Mouse (Mus musculus) adrenal gland, postnatal 25 days (tissue): ENCODE results near the gene Arfip1. TPM values are rescaled to one million over a fixed set of nuclear protein-coding genes. Genes with fewer than 3 reads are reported as not detected.

Experiments used
- DNase-seq: peaks from one replicate; pipeline ENCODE4 v3.0.0; 2021; ENCODE audit warnings: mixed read lengths
- total RNA-seq: library from RNA; stranded (reverse); gene quantifications from 2 replicates; pipeline ENCODE4 v1.2.3, GENCODE M21; 2021

Gene Arfip1
- total RNA-seq, 1 experiment from 2014 or later: 58.0 TPM

DNA sequence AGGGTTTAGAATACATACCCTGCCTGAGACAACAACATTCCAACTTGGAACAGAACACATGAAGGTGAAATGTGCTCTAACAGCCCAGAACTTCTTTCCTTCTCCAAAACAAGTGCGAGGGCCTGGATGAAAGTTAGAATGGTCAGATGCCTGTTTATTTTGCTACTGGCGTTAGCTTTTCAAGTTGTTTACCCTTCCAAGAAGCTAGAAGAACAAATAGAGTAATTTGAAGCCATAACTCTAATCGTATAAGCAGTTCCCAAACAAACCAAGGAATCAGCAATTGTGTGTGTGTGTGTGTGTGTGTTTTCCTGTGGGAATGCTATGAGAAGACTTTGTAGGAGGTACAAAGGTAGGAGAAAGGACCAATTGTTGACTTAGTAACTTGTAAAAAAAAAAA, 97.5 kb downstream of the Arfip1 start:
- DNase-seq: no peak

DNA sequence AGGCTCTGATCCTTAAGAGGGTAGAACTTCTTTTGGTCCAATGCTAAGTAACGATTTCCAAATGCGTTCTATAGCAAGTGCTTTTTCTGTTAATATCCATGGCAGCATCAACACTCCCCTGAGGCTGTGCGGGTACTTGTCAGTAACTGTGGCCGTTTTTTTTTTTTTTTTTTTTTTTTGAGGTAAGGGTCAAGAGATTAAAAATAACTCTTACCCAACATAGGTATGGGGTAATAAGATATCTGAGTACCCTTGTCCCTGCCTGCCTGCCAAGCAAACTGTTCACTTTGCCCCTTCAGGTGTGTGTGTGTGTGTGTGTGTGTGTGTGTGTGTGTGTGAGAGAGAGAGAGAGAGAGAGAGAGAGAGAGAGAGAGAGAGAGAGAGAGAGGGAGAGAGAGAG, 98.1 kb downstream of the Arfip1 start:
- DNase-seq: no peak

DNA sequence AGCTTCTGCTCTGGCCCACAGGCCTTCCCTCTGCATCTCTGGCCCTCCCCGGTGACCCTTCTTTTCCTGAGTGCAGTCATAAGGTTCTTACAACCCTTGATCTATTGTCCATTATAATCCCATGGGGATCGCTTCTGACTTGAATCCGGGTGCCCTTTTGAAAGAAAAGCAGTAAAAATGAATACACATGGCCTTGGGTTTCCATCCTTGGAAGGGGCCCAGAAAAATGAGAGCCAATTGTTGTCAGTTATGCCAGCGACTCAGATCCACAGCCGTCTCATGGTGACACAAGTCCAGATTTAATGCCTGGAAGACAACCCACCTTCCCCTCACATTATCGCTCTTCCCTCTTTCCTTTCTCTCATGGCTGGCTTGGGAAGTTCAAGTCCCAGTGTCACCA, 100.3 kb downstream of the Arfip1 start:
- DNase-seq: peak; percentile 43

DNA sequence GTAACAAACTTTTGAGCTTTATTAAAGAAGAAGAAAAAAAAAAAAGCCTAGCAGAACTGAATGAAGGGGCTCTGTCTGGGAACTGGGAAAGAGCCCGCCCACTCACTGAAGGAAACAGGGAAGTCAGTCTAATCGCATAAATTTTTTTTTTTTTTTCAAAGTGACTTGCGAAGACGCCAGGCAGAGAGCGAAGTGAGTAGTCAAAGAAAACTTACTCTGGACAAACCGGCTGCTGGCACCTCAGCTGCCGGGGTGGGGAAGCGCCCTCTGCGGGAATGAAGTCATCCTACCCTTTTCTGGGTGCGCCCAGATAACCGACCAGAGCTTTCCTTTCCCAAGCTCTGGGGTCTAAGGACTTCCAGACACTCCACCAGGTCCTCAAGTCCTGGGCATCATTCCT, 101.3 kb downstream of the Arfip1 start:
- peak; percentile 58 for DNase-seq

DNA sequence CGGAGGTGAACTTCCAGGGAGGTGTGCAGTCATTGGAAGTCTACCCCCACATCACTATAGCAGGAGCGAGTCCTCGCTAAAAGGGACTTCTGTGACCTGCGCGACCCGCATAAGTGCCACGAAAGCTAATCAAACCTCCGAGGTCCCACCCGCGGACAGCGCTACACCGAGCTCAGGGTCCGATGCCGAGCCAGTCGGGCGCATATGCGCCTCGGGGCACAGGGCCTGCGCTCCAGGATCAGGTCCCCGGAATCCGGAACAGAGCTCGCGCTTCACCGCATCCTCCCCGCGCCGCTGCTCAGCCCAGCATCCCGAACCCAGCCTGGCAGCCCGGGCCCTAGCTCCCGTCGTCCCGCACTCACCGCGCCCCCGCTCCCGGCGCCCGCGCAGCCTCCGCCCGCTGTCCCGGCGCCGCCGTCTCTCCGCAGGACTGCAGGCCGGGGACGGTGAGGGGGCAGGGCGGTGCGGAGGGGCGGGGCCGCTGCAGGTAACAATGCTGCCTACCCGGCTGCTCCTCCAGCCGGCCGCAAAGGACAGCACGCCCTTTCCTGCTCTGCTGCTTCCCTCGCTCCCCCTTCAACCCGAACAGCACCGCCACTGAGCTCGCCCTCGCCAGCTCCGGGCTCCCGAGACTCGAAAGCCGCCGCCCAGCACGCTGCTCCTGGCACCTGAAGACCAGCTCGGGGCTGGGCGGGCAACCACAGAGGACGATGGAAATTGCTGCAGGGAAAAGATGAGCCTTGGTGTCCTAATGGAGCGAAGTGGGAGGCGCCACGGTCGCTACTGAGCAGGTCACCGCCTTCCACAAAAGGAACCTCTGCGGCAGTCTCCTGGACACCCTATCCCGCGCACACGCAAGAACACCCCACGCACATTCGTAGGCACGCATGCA, 102.2 kb downstream of the Arfip1 start, which contains the start of gene Fhdc1:
Gene Fhdc1 (minus strand): TSS at position 424 of the 892 bp plus-strand sequence.
- DNase-seq: peak; percentile 69

DNA sequence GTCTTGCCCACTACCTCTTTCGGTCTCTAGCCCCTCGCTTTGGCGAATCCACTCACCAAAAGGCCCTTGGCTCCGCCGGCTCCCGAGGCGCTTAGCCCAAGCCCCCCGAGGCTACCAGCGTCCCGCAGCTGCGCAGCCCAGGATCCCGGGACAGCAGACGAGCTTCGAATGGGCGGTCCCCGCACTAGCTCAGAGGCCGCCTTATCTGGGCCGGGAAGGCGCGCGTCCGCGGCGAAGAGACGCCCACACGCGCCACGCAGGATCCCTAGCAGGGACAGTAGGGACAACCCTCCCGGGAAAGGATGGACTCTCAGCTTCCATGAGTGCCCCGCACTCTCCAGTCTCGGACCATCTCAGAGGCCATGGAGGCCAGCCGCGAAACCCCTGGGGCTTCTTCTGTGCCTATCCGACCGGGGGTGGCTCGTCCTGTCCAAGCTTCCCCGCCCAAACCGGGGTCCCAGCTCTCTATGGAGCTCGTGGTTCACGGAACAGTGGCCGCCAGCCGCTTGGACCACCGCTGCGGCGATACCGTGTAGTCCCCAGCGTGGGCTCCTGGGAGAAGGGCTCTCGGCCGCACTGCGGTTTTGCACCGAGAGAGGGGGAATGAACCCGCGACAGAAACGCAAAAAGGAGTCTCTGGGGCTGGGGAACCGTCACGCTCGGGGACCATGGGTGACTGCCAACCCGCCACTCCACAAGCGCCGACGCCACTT, 103.0 kb downstream of the Arfip1 start:
- DNase-seq: peak; percentile 75

DNA sequence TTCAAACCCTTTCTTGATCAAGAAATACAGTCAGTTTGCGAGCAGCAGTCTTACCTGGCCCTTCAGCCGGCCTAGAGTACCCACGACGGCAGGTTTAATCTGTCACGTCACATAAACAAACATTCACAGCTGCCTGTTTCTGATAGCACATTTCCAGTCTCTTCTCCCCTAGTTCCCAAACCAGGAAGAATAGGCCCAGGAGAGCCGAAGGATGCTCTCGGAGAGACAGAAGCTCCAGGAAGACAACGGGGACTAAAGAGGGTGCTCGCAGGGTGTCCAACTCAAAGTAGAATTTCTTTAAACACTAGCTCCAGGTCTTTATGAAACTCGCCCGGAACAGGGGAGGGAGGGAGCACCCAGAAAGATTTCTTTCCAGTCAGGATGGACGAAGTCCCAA, 103.5 kb downstream of the Arfip1 start:
- DNase-seq: no peak

DNA sequence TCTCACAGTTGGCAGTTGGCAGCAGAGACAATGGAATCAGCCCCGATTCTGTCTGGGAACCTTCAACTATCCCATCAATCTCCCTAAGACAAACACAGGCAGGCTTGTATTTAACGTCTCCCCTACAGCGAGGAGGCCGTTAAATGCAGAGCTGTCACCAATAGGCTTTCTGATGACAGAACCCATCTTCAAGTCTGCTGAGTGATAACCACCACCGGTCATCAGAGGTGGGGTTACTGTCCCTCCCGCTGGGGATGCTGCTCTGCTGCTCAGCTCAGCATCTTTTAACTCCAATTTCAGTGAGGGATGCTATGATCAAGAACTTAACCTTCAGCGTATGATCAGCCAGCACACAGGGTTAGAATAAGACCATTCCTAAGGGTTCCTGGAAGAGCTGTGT, 104.2 kb downstream of the Arfip1 start:
- DNase-seq: no peak

DNA sequence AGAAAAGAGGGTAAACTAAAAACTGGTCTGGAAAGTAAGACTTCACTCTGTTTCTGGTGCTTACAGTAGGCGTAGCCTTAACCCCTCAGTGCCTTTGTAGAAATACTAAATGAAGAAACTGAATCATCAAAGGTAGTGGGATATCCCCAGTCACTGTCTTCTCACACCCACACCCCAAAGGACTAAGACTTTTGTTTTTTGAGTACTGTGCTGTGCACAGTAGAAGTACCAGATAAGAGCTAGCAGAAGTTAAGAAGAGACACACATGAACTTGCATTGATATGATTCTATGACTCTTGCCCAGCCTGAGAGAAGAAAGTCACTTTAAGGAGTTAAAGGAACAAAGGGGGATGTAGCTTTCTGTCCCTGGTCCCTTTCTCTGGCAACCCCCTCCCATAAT, 104.9 kb downstream of the Arfip1 start:
- no peak for DNase-seq

DNA sequence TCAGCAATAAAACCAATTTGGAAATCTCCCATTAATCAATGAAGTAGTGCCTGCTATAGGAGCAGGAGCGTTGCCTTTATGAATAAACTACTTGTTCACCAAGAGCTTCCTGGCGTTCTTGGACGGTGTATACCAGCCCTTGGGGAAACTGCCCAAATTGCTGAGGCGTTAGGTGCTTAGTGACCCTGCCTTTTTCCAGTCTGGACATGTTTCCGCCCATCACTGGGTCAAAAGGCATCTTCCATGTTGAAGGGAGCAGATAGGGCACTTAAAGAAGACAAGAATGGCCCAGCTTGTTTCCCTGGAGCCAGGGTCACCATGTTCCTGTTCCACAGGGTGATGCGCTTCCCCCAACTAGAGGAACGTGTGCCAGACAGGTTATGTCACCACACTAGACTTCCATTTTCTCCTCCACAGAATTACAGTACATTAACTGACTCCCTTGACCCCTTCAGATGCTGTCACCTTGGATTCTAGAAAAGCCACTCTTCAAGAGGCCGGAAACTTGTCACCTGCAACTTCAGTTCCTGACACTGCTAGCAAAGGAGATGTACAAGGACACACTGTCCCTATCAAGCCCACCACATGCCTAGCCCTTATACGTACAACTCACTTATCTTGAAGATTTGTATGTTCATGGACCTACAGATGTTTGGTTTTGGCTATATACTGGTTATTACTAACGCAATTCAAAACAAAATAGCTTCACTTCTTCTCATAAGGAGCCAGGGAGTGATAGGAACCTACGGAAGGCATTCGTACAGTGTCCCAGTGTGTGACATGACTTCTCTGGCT, 107.2 kb downstream of the Arfip1 start:
- DNase-seq: no peak

DNA sequence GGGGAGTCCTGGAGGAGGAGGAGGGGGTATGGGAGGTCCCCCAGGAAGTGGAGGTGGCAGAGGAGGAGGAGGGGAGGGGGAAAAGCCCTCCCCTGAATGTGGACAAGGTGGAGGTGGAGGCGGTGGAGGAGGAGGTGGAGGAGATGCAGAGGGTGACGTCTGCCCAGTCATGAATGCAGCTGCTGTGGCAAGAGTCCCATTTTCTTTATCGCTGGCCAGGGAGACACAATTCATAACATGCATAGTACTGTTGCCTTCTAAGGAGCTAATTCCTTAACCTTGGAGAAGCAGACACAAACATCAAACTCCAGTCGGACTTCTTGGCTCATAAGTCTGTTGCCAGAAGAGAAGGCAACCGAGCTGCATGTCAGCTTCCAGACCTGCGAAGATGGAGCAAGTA, 108.0 kb downstream of the Arfip1 start:
- DNase-seq: no peak

DNA sequence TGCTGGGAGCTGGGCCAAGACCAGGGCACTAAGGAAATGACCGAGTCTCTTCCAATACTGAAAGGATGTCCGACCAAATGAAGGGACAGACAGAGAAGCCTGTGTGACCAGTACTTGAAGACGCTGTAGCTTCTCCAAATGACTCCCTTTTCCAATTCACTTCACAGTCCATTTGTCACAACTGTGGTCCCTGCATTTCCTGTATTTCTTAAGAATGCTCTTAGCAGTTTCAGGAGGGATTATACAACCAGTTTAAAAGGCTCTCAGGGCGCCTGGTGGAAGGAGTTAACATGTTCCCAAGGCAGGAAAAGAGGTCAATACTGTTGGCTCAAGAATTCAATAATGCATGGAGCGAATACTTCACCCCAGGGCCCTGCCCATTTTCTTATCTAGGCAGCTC, 109.5 kb downstream of the Arfip1 start:
- DNase-seq: no peak

DNA sequence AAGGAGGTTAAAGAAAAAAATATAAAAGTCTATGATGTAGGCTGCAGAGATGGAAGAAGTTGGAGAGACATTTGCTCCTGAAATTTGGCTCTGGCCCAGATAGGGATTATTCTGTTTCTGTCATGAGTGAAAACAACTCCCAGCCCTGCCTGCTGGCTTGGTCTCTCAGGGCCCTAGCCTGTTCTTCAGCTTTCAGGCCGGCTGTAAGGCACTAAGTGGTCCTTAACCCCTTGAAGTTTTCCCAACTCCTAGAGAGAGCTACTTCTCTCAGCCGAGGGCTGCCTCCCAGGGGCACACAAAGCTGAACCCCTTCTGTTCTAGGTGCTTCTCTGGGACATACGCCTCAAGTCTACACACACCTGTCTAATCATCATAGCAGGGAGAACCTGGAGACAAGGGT, 109.9 kb downstream of the Arfip1 start:
- no peak for DNase-seq

DNA sequence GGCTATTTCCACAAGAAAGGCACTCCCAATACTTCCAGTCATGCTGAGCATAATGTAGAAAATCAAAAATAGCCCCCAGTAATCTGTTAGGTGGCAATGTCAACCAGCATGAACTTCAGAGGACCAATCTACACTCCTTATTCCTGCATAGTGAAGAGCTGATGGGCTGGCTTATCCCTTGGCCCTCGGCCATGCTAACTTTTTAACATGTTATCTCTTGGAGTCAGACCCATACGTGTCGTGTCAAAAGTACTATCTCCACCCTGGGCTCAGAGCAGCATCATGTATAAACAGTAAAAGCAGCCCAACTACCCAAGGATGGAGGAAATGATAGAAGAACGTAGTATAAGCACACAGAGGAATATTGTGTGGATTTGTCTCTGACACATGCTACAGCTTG, 111.3 kb downstream of the Arfip1 start:
- DNase-seq: no peak

DNA sequence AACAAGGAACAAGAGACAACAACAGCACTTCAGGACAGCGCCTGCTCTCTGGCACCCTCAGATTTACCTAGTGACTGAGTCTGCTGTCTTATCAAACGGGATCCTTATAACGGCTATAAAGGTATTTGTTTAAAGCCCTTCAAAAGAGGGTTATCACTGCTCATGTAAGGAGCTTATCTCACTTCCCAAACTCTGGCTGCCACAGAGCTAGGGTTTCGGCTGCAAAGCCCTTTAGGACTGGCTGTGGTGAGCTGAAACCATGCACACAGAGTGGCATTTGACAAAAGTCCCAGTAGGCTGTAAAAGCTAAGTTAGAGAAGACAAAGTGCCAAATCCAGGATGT, 114.3 kb downstream of the Arfip1 start:
- no peak for DNase-seq

DNA sequence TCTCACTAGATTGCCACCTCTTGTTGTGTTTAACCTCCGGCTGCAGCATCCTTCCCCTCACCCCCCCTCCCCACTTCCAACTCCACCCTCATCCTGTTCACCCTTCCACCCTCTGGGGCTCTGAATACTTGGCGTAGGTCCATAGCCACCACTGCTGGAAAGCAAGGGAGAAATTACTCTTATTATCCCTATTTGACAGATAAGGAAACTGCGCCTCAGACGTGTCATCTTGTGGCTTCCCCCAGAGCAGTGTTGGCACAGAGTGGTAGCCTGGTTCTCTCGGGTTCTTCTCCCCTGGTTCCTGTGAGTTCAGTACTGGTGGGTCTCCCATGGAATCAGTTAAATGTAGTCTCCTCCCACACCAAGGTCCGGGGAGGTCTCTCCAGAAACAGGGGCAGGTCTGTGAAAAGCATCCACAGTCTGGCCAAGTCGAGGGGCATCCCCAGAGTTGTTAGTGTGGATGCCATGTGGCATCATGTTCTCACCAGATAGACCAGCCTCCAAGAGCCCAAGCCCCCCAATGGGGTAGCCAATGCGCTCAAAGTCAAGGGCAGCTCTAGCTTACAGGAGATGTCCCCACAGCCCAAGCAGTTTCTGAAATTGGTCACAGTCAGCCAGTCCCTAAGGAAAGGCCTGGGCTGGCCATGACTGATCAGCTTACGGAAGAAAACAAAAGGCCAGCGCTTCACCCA, 114.9 kb downstream of the Arfip1 start:
- no peak for DNase-seq

DNA sequence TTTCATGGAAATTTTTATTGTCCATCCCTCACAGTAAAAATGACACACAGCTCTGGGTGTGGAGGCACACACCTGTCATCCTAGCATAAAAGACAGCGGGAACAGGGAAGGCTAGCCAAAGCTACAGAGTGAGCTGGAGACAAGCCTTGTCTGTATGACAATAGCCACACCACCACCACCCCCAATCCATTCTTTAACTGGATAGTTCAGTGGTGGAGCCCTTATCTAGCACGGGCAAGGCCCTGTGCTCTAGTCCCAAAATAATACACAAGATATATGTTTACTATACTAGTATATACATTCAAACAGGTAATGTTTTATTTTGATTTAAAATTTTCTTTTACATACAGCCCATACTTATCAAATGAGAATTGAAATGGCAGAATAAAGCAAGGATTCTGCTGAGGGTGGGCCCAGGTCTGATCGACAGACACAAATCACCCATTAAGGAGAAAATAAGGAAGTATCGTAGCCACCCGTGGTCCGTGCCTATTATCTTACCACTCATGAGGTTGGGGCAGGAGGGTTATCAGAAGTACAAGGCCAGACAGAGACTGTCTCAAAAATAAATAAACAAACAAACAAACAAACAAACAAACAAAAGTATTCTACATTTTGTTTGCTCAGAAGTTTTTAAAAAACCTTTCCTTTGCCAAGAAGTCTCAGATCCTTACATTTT, 116.5 kb downstream of the Arfip1 start:
- DNase-seq: no peak

DNA sequence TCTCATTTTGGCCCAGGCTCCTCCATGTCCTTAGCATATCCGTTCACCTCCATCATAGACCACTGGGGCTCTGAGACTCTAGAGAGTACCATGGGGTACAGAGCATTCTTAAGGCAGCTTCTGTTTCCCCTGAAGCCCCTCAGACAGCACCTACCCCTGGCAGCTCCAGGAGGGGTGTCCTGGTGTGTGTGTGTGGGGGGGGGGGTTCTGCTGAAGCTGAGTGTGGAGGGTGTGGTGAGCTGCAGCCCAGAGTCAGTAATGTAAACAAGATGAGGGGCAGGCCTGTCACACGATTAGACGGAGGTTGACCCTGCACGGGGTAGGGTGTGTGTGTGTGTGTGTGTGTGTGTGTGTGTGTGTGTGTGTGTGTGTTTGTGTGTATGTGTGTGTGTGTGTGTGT, 120.7 kb downstream of the Arfip1 start:
- DNase-seq: no peak

DNA sequence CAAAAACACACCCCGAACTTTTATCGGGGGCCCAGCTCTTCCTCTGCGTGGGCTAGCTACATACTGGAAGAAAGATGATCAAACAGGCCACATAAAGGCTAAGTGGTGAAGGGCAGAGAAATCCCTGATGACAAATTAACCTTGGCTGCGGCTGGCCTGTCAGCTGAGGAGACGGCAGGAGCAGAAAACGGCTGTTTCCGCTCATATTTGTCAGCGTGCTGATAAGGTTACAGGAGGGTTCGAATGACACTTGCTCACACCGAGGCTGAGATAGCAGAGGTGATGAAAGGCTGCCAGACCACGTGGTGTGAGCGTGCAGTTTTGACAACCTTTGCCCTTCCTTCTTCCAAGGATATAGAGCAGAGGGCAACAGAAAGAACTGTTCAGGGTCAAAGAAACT, 121.5 kb downstream of the Arfip1 start:
- peak; percentile 59 for DNase-seq

DNA sequence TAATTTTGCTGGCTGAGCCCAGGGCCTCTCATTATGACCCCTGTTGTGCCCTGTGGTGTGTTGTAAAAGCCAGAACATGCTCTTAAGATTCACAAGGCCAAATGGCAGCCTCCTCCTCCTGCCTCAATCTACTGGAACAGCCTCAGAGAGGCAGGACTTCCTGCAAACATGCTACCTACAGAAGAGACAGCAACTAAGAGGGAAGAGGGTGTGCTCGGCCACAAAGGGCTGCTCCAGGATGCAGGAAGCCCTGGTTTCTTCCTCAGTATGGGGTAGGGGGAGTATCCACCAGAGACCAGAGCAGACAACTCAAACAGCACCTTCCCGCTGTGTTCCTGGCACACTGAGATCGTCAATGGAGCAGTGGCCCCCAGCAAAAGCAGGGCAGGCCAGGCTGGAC, 121.9 kb downstream of the Arfip1 start:
- no peak for DNase-seq

DNA sequence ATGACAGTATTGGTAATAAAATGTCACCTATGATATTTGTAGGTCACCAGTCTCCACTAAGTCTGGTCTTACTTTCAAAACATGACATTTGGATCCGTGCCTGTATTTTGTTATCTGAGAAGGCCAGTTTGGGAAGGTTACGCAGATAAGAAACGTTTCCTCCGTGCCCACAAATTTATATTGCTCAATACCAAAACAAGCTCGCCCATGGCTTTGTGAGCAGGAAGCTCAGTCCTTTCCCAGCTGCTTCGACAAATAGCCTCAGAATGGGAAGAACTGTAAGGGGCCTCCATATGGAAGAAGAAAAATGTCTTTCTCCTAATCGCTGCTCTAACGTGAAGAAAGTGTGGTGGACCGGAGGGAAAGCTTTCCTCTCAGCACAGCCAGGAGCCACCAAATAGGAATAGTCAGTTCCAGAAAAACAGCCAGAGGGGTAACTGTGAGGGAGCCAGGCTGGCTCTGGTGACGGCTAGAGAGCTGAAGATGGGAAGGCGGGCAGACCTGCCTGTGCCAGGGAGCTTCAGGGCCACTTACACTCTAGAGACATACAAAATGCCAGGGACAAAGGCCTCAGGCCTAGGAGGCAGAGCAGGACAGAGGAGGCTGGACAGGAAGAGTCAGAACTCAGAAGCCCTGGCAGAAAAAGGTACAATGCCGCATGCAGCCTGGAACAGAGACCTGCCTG, 126.5 kb downstream of the Arfip1 start:
- peak; percentile 39 for DNase-seq
